Mouse (Mus musculus): ENCODE data around the gene Ece1. TPM values are rescaled to one million over a fixed set of nuclear protein-coding genes. Genes with fewer than 3 reads are reported as not detected.

The Ece1 gene
- polyA plus RNA-seq, 1 experiment from 2014 or later = 22.9 TPM

GRCm38 (mm10) chr4:137870979-137871378 lies 8.9 kb downstream of the Ece1 start:
- H3K4me1 ChIP-seq (replicated peaks; ENCODE audit: control insufficient read depth, insufficient read depth) = peaks cover 24% of the 10 kb centered on the region
- DNase-seq (ENCODE audit: low spot score) (no peak), ATAC-seq (ENCODE audit: low FRiP score, low TSS enrichment) (no peak)
- TF ChIP-seq EP300 (optimal IDR thresholded peaks at IDR 0.05) (no peak), CTCF (IDR thresholded peaks at IDR 0.05; ENCODE audit: low read depth) (peak; percentile 67)
- no peaks in the 10 kb centered on the region for H3K9me3 ChIP-seq (ENCODE audit: control insufficient read depth, low read length)
- no peak overlapping the region for H3K9ac ChIP-seq (ENCODE audit: low read length)
- no peak overlapping the region for H3K4me3 ChIP-seq (ENCODE audit: low read depth, low read length)
- H3K27me3 ChIP-seq (ENCODE audit: control insufficient read depth, insufficient read depth, low read length) = no peaks in the 10 kb centered on the region
- H3K27ac ChIP-seq (replicated peaks) = no peak overlapping the region
- H3K36me3 ChIP-seq (ENCODE audit: control insufficient read depth, insufficient read depth, low read length) = no peaks in the 10 kb centered on the region
- H3K4me2 ChIP-seq (replicated peaks; ENCODE audit: low read depth) = no peak overlapping the region
- WGBS = 86% methylated on average over 4 of the region's 4 CpGs

- no peak for DNase-seq (ENCODE audit: low spot score)
- no peak overlapping the region for H3K4me3 ChIP-seq (ENCODE audit: low read depth, low read length)
- peaks cover 21% of the 10 kb centered on the region for H3K4me1 ChIP-seq (replicated peaks; ENCODE audit: control insufficient read depth, insufficient read depth)
Observed at GRCm38 (mm10) chr4:137871431-137871830, 9.4 kb downstream of the Ece1 start.

GRCm38 (mm10) chr4:137874337-137874736 lies 12.3 kb downstream of the Ece1 start:
- H3K9ac ChIP-seq (ENCODE audit: low read length) = no peak overlapping the region
- H3K27ac ChIP-seq (replicated peaks) = no peak overlapping the region
- DNase-seq (ENCODE audit: low spot score) = no peak
- no peak overlapping the region for H3K4me2 ChIP-seq (replicated peaks; ENCODE audit: low read depth)
- TF ChIP-seq EP300 (optimal IDR thresholded peaks at IDR 0.05) (no peak), CTCF (IDR thresholded peaks at IDR 0.05; ENCODE audit: low read depth) (no peak)
- no peak overlapping the region for H3K4me3 ChIP-seq (ENCODE audit: low read depth, low read length)
- H3K36me3 ChIP-seq (ENCODE audit: control insufficient read depth, insufficient read depth, low read length) = no peaks in the 10 kb centered on the region
- 34% methylated on average over 7 of the region's 7 CpGs for WGBS
- no peak for ATAC-seq (ENCODE audit: low FRiP score, low TSS enrichment)
- no peaks in the 10 kb centered on the region for H3K27me3 ChIP-seq (ENCODE audit: control insufficient read depth, insufficient read depth, low read length)
- H3K9me3 ChIP-seq (ENCODE audit: control insufficient read depth, low read length) = no peaks in the 10 kb centered on the region
- H3K4me1 ChIP-seq (replicated peaks; ENCODE audit: control insufficient read depth, insufficient read depth) = peaks cover 8% of the 10 kb centered on the region

More at GRCm38 (mm10) chr4:137871431-137871830, 9.4 kb downstream of the Ece1 start:
- Histone ChIP-seq H3K9ac (ENCODE audit: low read length) (no peak overlapping the region), H3K27ac (replicated peaks) (no peak overlapping the region), H3K9me3 (ENCODE audit: control insufficient read depth, low read length) (no peaks in the 10 kb centered on the region), H3K27me3 (ENCODE audit: control insufficient read depth, insufficient read depth, low read length) (no peaks in the 10 kb centered on the region), H3K36me3 (ENCODE audit: control insufficient read depth, insufficient read depth, low read length) (no peaks in the 10 kb centered on the region), H3K4me2 (replicated peaks; ENCODE audit: low read depth) (no peak overlapping the region)
- no peak for TF ChIP-seq CTCF (IDR thresholded peaks at IDR 0.05; ENCODE audit: low read depth)
- no peak for TF ChIP-seq EP300 (optimal IDR thresholded peaks at IDR 0.05)
- no peak for ATAC-seq (ENCODE audit: low FRiP score, low TSS enrichment)
- 82% methylated on average over 8 of the region's 8 CpGs for WGBS

GRCm38 (mm10) chr4:137874826-137875225 lies 12.8 kb downstream of the Ece1 start:
- 41% methylated on average over 4 of the region's 4 CpGs for WGBS
- H3K27ac ChIP-seq (replicated peaks) = no peak overlapping the region
- TF ChIP-seq CTCF (IDR thresholded peaks at IDR 0.05; ENCODE audit: low read depth) (no peak), EP300 (optimal IDR thresholded peaks at IDR 0.05) (no peak)
- H3K4me3 ChIP-seq (ENCODE audit: low read depth, low read length) = no peak overlapping the region
- H3K27me3 ChIP-seq (ENCODE audit: control insufficient read depth, insufficient read depth, low read length) = no peaks in the 10 kb centered on the region
- H3K9ac ChIP-seq (ENCODE audit: low read length) = no peak overlapping the region
- DNase-seq (ENCODE audit: low spot score) (no peak), ATAC-seq (ENCODE audit: low FRiP score, low TSS enrichment) (no peak)
- no peak overlapping the region for H3K4me2 ChIP-seq (replicated peaks; ENCODE audit: low read depth)
- H3K36me3 ChIP-seq (ENCODE audit: control insufficient read depth, insufficient read depth, low read length) = no peaks in the 10 kb centered on the region
- H3K4me1 ChIP-seq (replicated peaks; ENCODE audit: control insufficient read depth, insufficient read depth) = peaks cover 5% of the 10 kb centered on the region
- no peaks in the 10 kb centered on the region for H3K9me3 ChIP-seq (ENCODE audit: control insufficient read depth, low read length)

GRCm38 (mm10) chr4:137875466-137876092 lies 13.5 kb downstream of the Ece1 start:
- H3K36me3 ChIP-seq (ENCODE audit: control insufficient read depth, insufficient read depth, low read length) = no peaks in the 10 kb centered on the region
- DNase-seq (ENCODE audit: low spot score) = no peak

GRCm38 (mm10) chr4:137876834-137877233 lies 14.8 kb downstream of the Ece1 start:
- TF ChIP-seq EP300 (optimal IDR thresholded peaks at IDR 0.05) (no peak), CTCF (IDR thresholded peaks at IDR 0.05; ENCODE audit: low read depth) (no peak)
- Histone ChIP-seq H3K27ac (replicated peaks) (no peak overlapping the region), H3K4me3 (ENCODE audit: low read depth, low read length) (no peak overlapping the region), H3K9ac (ENCODE audit: low read length) (no peak overlapping the region), H3K36me3 (ENCODE audit: control insufficient read depth, insufficient read depth, low read length) (no peaks in the 10 kb centered on the region), H3K4me2 (replicated peaks; ENCODE audit: low read depth) (no peak overlapping the region), H3K9me3 (ENCODE audit: control insufficient read depth, low read length) (no peaks in the 10 kb centered on the region), H3K27me3 (ENCODE audit: control insufficient read depth, insufficient read depth, low read length) (no peaks in the 10 kb centered on the region), H3K4me1 (replicated peaks; ENCODE audit: control insufficient read depth, insufficient read depth) (no peaks in the 10 kb centered on the region)
- 57% methylated on average over 6 of the region's 6 CpGs for WGBS
- no peak for DNase-seq (ENCODE audit: low spot score)
- no peak for ATAC-seq (ENCODE audit: low FRiP score, low TSS enrichment)

More at GRCm38 (mm10) chr4:137875466-137876092, 13.5 kb downstream of the Ece1 start:
- H3K4me2 ChIP-seq (replicated peaks; ENCODE audit: low read depth) = no peak overlapping the region
- no peak for ATAC-seq (ENCODE audit: low FRiP score, low TSS enrichment)
- no peak overlapping the region for H3K4me3 ChIP-seq (ENCODE audit: low read depth, low read length)
- H3K27me3 ChIP-seq (ENCODE audit: control insufficient read depth, insufficient read depth, low read length) = no peaks in the 10 kb centered on the region
- 54% methylated on average over 7 of the region's 9 CpGs for WGBS
- no peak overlapping the region for H3K27ac ChIP-seq (replicated peaks)
- no peak for TF ChIP-seq EP300 (optimal IDR thresholded peaks at IDR 0.05)
- TF ChIP-seq CTCF (IDR thresholded peaks at IDR 0.05; ENCODE audit: low read depth) = no peak
- no peaks in the 10 kb centered on the region for H3K9me3 ChIP-seq (ENCODE audit: control insufficient read depth, low read length)
- no peak overlapping the region for H3K9ac ChIP-seq (ENCODE audit: low read length)
- H3K4me1 ChIP-seq (replicated peaks; ENCODE audit: control insufficient read depth, insufficient read depth) = no peaks in the 10 kb centered on the region; the same call in 1 of the 2 replicates

Measured in stomach, postnatal 0 days (tissue).